Mouse (Mus musculus) layer of hippocampus, postnatal 25 days (tissue): ENCODE data around the gene Oca2. TPM values are rescaled to one million over a fixed set of nuclear protein-coding genes. Genes with fewer than 3 reads are reported as not detected.

Experiments used
- total RNA-seq, 2 experiments: library from RNA; stranded (reverse); gene quantifications; 2 replicates each; pipeline ENCODE4 v1.2.3; 2021

Gene Oca2
- total RNA-seq, 2 experiments from 2014 or later: 0.22 to 0.38 TPM

Other genes with a start within 250 kb of the Oca2 start
- gene Nipa1, start 219.8 kb upstream of the Oca2 start, total RNA-seq: 10 to 100 TPM; 59.8 to 63.3 TPM
- 100 to 1,000 TPM; 124 to 151 TPM for gene Herc2, start 189.6 kb upstream of the Oca2 start, total RNA-seq